Mouse (Mus musculus): ENCODE results near the gene Moap1.

DNA sequence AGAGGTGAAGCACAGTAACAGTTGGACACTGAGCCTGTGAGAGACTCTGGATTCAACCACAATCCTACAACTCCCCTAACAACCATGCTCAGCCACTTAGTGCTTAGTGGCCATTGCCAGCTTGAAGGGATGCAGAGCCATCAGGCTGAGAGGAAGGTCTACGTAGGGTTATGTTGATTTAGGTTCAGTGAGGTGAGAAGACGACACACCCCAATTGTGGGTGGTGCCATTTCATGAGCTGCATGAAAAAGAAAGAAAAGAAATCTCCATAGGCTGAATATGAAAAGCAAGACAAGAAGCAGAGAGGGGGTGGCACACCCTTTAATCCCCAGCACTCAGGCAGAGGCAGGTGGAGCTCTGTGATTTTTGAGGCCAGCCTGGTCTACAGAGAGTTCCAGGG is 29.3 kb downstream of the Moap1 start:
- TF ChIP-seq CTCF (IDR thresholded peaks at IDR 0.05; ENCODE audit: extremely low read depth, insufficient read depth, low read length) (no peak), POLR2A (IDR thresholded peaks at IDR 0.05; ENCODE audit: extremely low read depth, insufficient read depth, low read length) (no peak)

Data from cortical plate, adult 2 months (tissue).